Mouse (Mus musculus) megakaryocyte, embryonic 14.5 days (primary cell): ENCODE measurements at regions not wholly inside any gene's neighbourhood (a gene's known extent, or its start where the extent isn't known, plus 50 kb on each side); places are given as distances from the start of the nearest gene placed in this dataset.

ENCODE experiments used
- FLI1 ChIP-seq: IDR thresholded peaks from 2 replicates; pipeline ENCODE4 v1.6.1; 2012; ENCODE audit warnings: low read length, inconsistent platforms, mixed read lengths
- GATA1 ChIP-seq: IDR thresholded peaks from 3 replicates; pipeline ENCODE4 v1.6.1; 2012; ENCODE audit warnings: mixed read lengths, low read length, inconsistent platforms, borderline replicate concordance

- no peak for TF ChIP-seq GATA1
- TF ChIP-seq FLI1, result no peak
Measured at GRCm38 (mm10) chr13:44128506-44129274, 344.1 kb downstream of the Cd83 start.
